Mouse (Mus musculus) lung, embryonic 14.5 days (tissue): ENCODE measurements at regions not wholly inside any gene's neighbourhood (a gene's known extent, or its start where the extent isn't known, plus 50 kb on each side); places are given as distances from the start of the nearest gene placed in this dataset.
A peak's percentile ranks its signal among the peaks of the same experiment; 100 is the strongest.
"Not testable (repeated sequence)": the region's sequence is repeated elsewhere in the genome, so short reads cannot be mapped to it uniquely, and the experiment has no call there.

ENCODE experiments used
- ATAC-seq: fragments of 200-750 bp; cut with Nextera tagmentation; 2 replicates; pipeline ENCODE4 v1.8.0; 2017; ENCODE audit warnings: mild to moderate bottlenecking, moderate TSS enrichment, moderate library complexity; ENCODE audit not compliant: insufficient read depth
- DNase-seq: peaks from one replicate; pipeline ENCODE4 v3.0.0-alpha.2; 2015
- H3K27ac ChIP-seq: fragments of 300-500 bp; sonication (generic); 2 replicates; pipeline ENCODE4 v1.5.1; 2014; ENCODE audit warnings: low read depth, mild to moderate bottlenecking, moderate library complexity
- H3K27me3 ChIP-seq: fragments of 300-500 bp; sonication (generic); 2 replicates; pipeline ENCODE4 v1.6.1; 2014; ENCODE audit warnings: low read length, control low read depth; ENCODE audit not compliant: insufficient read depth
- H3K36me3 ChIP-seq: fragments of 300-500 bp; sonication (generic); 2 replicates; pipeline ENCODE4 v1.6.1; 2014; ENCODE audit warnings: control low read depth; ENCODE audit not compliant: insufficient read depth
- H3K4me1 ChIP-seq: fragments of 300-500 bp; sonication (generic); 2 replicates; pipeline ENCODE4 v1.6.1; 2014; ENCODE audit warnings: antibody characterized with exemption, control low read depth; ENCODE audit not compliant: insufficient read depth
- H3K4me2 ChIP-seq: fragments of 300-500 bp; sonication (generic); 2 replicates; pipeline ENCODE4 v1.6.1; 2014; ENCODE audit warnings: mild to moderate bottlenecking
- H3K4me3 ChIP-seq: fragments of 300-500 bp; sonication (generic); 2 replicates; pipeline ENCODE4 v1.5.1; 2014; ENCODE audit warnings: low read depth, low read length
- H3K9ac ChIP-seq: fragments of 300-500 bp; sonication (generic); 2 replicates; pipeline ENCODE4 v1.6.1; 2014
- H3K9me3 ChIP-seq: fragments of 300-500 bp; sonication (generic); 2 replicates; pipeline ENCODE4 v1.6.1; 2016; ENCODE audit warnings: low read depth, low read length, control low read depth
- CTCF ChIP-seq: IDR thresholded peaks from 2 replicates; pipeline ENCODE4 v1.5.1; 2016; ENCODE audit warnings: antibody characterized with exemption, low read depth
- WGBS: fragments of 180-500 bp; shearing (Covaris S2); extraction: QIAGEN DNeasy Blood & Tissue Kit; methylation state at CpG from one replicate; pipeline ENCODE4 v1.1.7; 2014; 5-methylcytosine and 5-hydroxymethylcytosine counted together

DNA sequence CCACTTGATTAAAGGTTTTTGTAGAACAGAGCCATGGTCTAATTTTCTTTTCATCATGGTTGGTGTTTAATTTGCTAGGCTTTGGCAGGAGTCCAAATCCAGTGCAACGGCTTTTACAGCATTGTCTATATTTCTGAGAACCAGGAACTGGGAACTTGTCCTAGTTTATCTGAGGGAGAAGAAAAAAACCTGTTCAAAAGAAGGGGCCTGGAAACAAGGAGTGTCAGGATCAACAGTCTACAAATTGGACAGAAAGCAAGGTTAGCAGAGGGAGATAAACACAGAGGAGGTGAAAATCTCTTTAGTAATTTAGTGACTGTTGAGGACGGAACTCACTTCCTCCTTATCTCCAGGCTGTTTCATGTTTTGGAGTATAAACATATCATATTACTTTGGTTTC, 74.9 kb upstream of the C9orf72 start:
- WGBS = 7% methylated on average over 2 of the region's 2 CpGs
- no peaks in the 10 kb centered on the region for H3K27me3 ChIP-seq
- ATAC-seq (peak; percentile 71), DNase-seq (peak; percentile 79)
- no peak for TF ChIP-seq CTCF
- H3K4me3 ChIP-seq = no peak overlapping the region
- no peaks in the 10 kb centered on the region for H3K9me3 ChIP-seq
- H3K4me2 ChIP-seq = no peak overlapping the region
- H3K36me3 ChIP-seq = no peaks in the 10 kb centered on the region
- H3K4me1 ChIP-seq = no peaks in the 10 kb centered on the region
- no peak overlapping the region for H3K9ac ChIP-seq
- H3K27ac ChIP-seq = peak overlapping the region; percentile 12; the same call in 1 of the 2 replicates

DNA sequence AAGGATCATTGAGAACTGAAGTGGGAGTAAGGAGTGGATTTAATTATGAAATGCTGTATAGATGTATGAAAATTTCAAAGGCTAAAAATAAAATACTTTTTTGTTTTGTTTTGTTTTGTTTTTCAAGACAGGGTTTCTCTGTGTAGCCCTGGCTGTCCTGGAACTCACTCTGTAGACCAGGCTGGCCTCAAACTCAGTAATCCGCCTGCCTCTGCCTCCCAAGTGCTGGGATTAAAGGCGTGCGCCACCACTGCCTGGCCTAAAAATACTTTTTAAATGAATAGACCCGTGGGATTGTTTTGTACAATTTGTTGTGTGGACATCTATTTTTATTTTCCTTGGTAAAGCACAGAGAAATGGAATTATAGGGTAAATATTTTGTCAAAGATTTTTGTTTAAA, 74.4 kb upstream of the C9orf72 start:
- H3K4me1 ChIP-seq, H3K9ac ChIP-seq, H3K36me3 ChIP-seq, H3K27ac ChIP-seq, H3K4me3 ChIP-seq, H3K27me3 ChIP-seq, H3K4me2 ChIP-seq, DNase-seq, ATAC-seq, H3K9me3 ChIP-seq: not testable (repeated sequence)
- 69% methylated on average over 4 of the region's 4 CpGs for WGBS

DNA sequence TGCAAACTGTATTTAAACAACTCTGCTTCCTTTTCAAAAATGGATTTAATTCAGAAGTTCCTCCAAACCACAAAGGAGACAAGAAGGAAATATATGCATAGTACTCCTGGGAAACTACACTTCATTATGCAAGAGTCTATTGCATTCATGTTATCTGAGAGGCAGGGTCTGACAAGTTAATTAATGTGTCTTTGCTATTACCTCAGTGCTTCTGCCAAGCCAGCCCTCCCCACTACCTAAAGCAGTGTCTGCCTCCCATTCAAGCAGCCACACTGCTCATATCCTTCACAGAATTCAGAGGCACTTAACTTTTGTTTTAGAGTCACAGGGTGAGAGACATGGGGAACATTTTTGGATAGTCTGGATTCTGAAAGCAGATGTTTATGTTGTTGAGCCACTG, 58.6 kb upstream of the C9orf72 start:
- DNase-seq = no peak

More for the DNA sequence above, 58.6 kb upstream of the C9orf72 start:
- Histone ChIP-seq H3K27me3 (no peaks in the 10 kb centered on the region), H3K9ac (no peak overlapping the region), H3K4me2 (no peak overlapping the region), H3K36me3 (no peaks in the 10 kb centered on the region), H3K27ac (no peak overlapping the region), H3K9me3 (no peaks in the 10 kb centered on the region), H3K4me1 (no peaks in the 10 kb centered on the region), H3K4me3 (no peak overlapping the region)
- TF ChIP-seq CTCF = no peak
- ATAC-seq = no peak
